Mouse (Mus musculus) MEL (cell line): ENCODE measurements at regions not wholly inside any gene's neighbourhood (a gene's known extent, or its start where the extent isn't known, plus 50 kb on each side); places are given as distances from the start of the nearest gene placed in this dataset.

Experiments used
- CTCF ChIP-seq, 3 experiments: IDR thresholded peaks in 2 of 3; conservative IDR thresholded peaks in 1 of 3; 2 replicates each; pipeline ENCODE4 v1.5.1; 2011 to 2012; ENCODE audit warnings: low read length in 3 of 3, low read depth in 2 of 3, mild to moderate bottlenecking in 2 of 3, improper control_type of control experiment in 1 of 3, inconsistent platforms in 1 of 3, mixed read lengths in 1 of 3, moderate library complexity in 1 of 3; ENCODE audit not compliant: control insufficient read depth in 1 of 3, insufficient read depth in 1 of 3, poor library complexity in 1 of 3, severe bottlenecking in 1 of 3
- E2F4 ChIP-seq: IDR thresholded peaks from 2 replicates; pipeline ENCODE4 v1.6.1; 2011; ENCODE audit warnings: low read depth, low read length, improper control_type of control experiment, borderline replicate concordance
- EP300 ChIP-seq, 2 experiments: IDR thresholded peaks; 2 replicates each; pipeline ENCODE4 v1.6.1; 2011; ENCODE audit warnings: improper control_type of control experiment in 2 of 2, low read length in 2 of 2, low read depth in 1 of 2, mild to moderate bottlenecking in 1 of 2
- MAFK ChIP-seq: IDR thresholded peaks from 2 replicates; pipeline ENCODE4 v1.6.1; 2011; ENCODE audit warnings: low read depth, mild to moderate bottlenecking, low read length, improper control_type of control experiment, borderline replicate concordance
- MAX ChIP-seq: IDR thresholded peaks from 2 replicates; pipeline ENCODE4 v1.6.1; 2011; ENCODE audit warnings: low read length, improper control_type of control experiment
- MAZ ChIP-seq: IDR thresholded peaks from 2 replicates; pipeline ENCODE4 v1.6.1; 2012; ENCODE audit warnings: low read depth, mild to moderate bottlenecking, inconsistent platforms, low read length, improper control_type of control experiment
- MEF2A ChIP-seq: IDR thresholded peaks from 2 replicates; pipeline ENCODE4 v1.6.1; 2014; ENCODE audit warnings: low read depth, mild to moderate bottlenecking, inconsistent platforms, low read length, improper control_type of control experiment; ENCODE audit not compliant: poor library complexity, insufficient replicate concordance, severe bottlenecking; ENCODE audit errors: extremely low read depth
- MXI1 ChIP-seq: IDR thresholded peaks from 2 replicates; pipeline ENCODE4 v1.6.1; 2011; ENCODE audit warnings: mild to moderate bottlenecking, low read depth, low read length, improper control_type of control experiment

GRCm38 (mm10) chr9:41705461-41705903 lies 418.6 kb downstream of the Sorl1 start:
- TF ChIP-seq MEF2A: no peak
- no peak for TF ChIP-seq EP300 (IDR thresholded peaks at IDR 0.05; ENCODE audit: low read depth in 1 of 2, low read length in 2 of 2)
- TF ChIP-seq MAX: no peak
- no peak for TF ChIP-seq E2F4
- TF ChIP-seq CTCF (IDR thresholded peaks at IDR 0.05 in 2 of 3, conservative IDR thresholded peaks at IDR 0.05 in 1 of 3; ENCODE audit: control insufficient read depth in 1 of 3, insufficient read depth in 1 of 3, low read depth in 2 of 3, low read length in 3 of 3, poor library complexity in 1 of 3, severe bottlenecking in 1 of 3): no peak
- TF ChIP-seq MAZ: no peak
- TF ChIP-seq MXI1: no peak
- no peak for TF ChIP-seq MAFK
